ENCODE assay signal across 14 mouse cellular contexts in genomic region chr7:126801057-126801422, GRCm38 (mm10). TPM values are rescaled to one million over a fixed set of nuclear protein-coding genes. Genes with fewer than 3 reads are reported as not detected.
DNase-seq lines count a peak whose midpoint lies in the region; ATAC-seq and TF ChIP-seq lines count a peak whose summit lies in the region.
"Had no signal": no experiment of that assay in that cellular context is flagged by ENCODE, and none has a peak within 500 bp of the region (broad histone marks: within the 10 kb centered on the region; RNA-seq: fewer than 3 reads in every experiment).

No protein-coding gene starts in this region.

- WGBS in cerebellum, adult 2 months, result 87% methylated on average over 16 of the region's 16 CpGs
- 90% methylated on average over 16 of the region's 16 CpGs for WGBS in intestine, embryonic 16.5 days
- WGBS in intestine, postnatal 0 days, result 88% methylated on average over 16 of the region's 16 CpGs
- 97% methylated on average over 16 of the region's 16 CpGs for WGBS in midbrain, postnatal 0 days
- 98% methylated on average over 16 of the region's 16 CpGs for WGBS in midbrain, embryonic 16.5 days

- no peak overlapping the region for H3K4me3 ChIP-seq in cerebellum, adult 2 months (replicated peaks; ENCODE audit: insufficient read depth, low read depth, low read length)
- no peak overlapping the region for H3K4me3 ChIP-seq in intestine, embryonic 16.5 days (ENCODE audit: low read length)
- no peak overlapping the region for H3K4me3 ChIP-seq in intestine, postnatal 0 days (ENCODE audit: low read depth, low read length)
- H3K4me3 ChIP-seq in midbrain, postnatal 0 days (ENCODE audit: low read depth, low read length), result no peak overlapping the region
- no peak overlapping the region for H3K4me3 ChIP-seq in midbrain, embryonic 16.5 days (ENCODE audit: low read depth, low read length)
- H3K4me3 ChIP-seq in myocyte, result no peak overlapping the region
- H3K4me3 ChIP-seq: neural tube, embryonic 13.5 days had no signal

- ATAC-seq in cerebellum, adult (ENCODE audit: insufficient number of reproducible peaks, low FRiP score, low TSS enrichment), result no peak
- ATAC-seq in intestine, embryonic 16.5 days, result no peak
- no peak for ATAC-seq in intestine, postnatal 0 days
- ATAC-seq in midbrain, postnatal 0 days (ENCODE audit: low FRiP score), result no peak
- no peak for ATAC-seq in midbrain, embryonic 16.5 days

- H3K4me2 ChIP-seq in intestine, embryonic 16.5 days (ENCODE audit: low read depth, low read length), result no peak overlapping the region
- no peak overlapping the region for H3K4me2 ChIP-seq in intestine, postnatal 0 days (replicated peaks; ENCODE audit: low read depth)
- no peak overlapping the region for H3K4me2 ChIP-seq in midbrain, postnatal 0 days (ENCODE audit: low read depth, low read length, poor library complexity, severe bottlenecking)
- H3K4me2 ChIP-seq in midbrain, embryonic 16.5 days (ENCODE audit: low read length), result no peak overlapping the region
- peak overlapping the region; percentile 87 for H3K4me2 ChIP-seq in myocyte (ENCODE audit: low read depth)

- H3K4me1 ChIP-seq in cerebellum, adult 2 months (ENCODE audit: control insufficient read depth, insufficient read depth, low read length), result peaks cover 12% of the 10 kb centered on the region
- H3K4me1 ChIP-seq in intestine, embryonic 16.5 days (ENCODE audit: control insufficient read depth, insufficient read depth, low read length), result peaks cover 31% of the 10 kb centered on the region
- 0 out of 2 replicates have a peak, but pooled peaks cover 3% of the 10 kb centered on the region for H3K4me1 ChIP-seq in intestine, postnatal 0 days (replicated peaks; ENCODE audit: control insufficient read depth, insufficient read depth, low read length)
- H3K4me1 ChIP-seq in midbrain, postnatal 0 days (ENCODE audit: insufficient read depth, low read length), result peaks cover 12% of the 10 kb centered on the region
- H3K4me1 ChIP-seq in midbrain, embryonic 16.5 days (ENCODE audit: control insufficient read depth, insufficient read depth, low read length), result peaks cover 28% of the 10 kb centered on the region

- peaks cover 28% of the 10 kb centered on the region for H3K79me2 ChIP-seq in myocyte (ENCODE audit: control insufficient read depth, insufficient read depth)

- DNase-seq in cerebellum, adult 2 months, result no peak
- DNase-seq in midbrain, postnatal 0 days (ENCODE audit: low spot score), result no peak
- DNase-seq in retina, embryonic 14.5 days (ENCODE audit: low spot score), result no peak
- DNase-seq: lung, postnatal 10 days; right cerebral cortex, postnatal 14 days had no signal

- peaks cover 10% of the 10 kb centered on the region for H3K36me3 ChIP-seq in intestine, embryonic 16.5 days (ENCODE audit: control insufficient read depth, insufficient read depth, low read length)
- H3K36me3 ChIP-seq in intestine, postnatal 0 days (ENCODE audit: control insufficient read depth, insufficient read depth), result peaks cover 11% of the 10 kb centered on the region; the same call in 1 of the 2 replicates
- peaks cover 6% of the 10 kb centered on the region; the same call in 1 of the 2 replicates for H3K36me3 ChIP-seq in midbrain, postnatal 0 days (ENCODE audit: insufficient read depth, low read length)
- peaks cover 4% of the 10 kb centered on the region for H3K36me3 ChIP-seq in midbrain, embryonic 16.5 days (ENCODE audit: control insufficient read depth, insufficient read depth, low read length)
- H3K36me3 ChIP-seq in myocyte (ENCODE audit: control insufficient read depth, insufficient read depth), result peaks cover 10% of the 10 kb centered on the region

- TF ChIP-seq POLR2A in cerebellum, adult 2 months (IDR thresholded peaks at IDR 0.05; ENCODE audit: borderline replicate concordance, insufficient read depth, low read length), result no peak
- TF ChIP-seq POLR2A in myocyte (IDR thresholded peaks at IDR 0.05; ENCODE audit: insufficient read length, low read depth), result no peak

- no peak overlapping the region for H3ac ChIP-seq in myocyte (ENCODE audit: control insufficient read depth, insufficient read length)

- no peaks in the 10 kb centered on the region for H3K27me3 ChIP-seq in cerebellum, adult 2 months (ENCODE audit: control insufficient read depth, insufficient read depth, low read length)
- no peaks in the 10 kb centered on the region for H3K27me3 ChIP-seq in intestine, embryonic 16.5 days (replicated peaks; ENCODE audit: control insufficient read depth, insufficient read depth, low read length)
- no peaks in the 10 kb centered on the region for H3K27me3 ChIP-seq in intestine, postnatal 0 days (replicated peaks; ENCODE audit: control insufficient read depth, insufficient read depth, low read length)
- no peaks in the 10 kb centered on the region for H3K27me3 ChIP-seq in midbrain, postnatal 0 days (ENCODE audit: insufficient read depth, low read length)
- H3K27me3 ChIP-seq in midbrain, embryonic 16.5 days (ENCODE audit: control insufficient read depth, insufficient read depth, low read depth, low read length), result no peaks in the 10 kb centered on the region
- no peaks in the 10 kb centered on the region for H3K27me3 ChIP-seq in myocyte (ENCODE audit: control insufficient read depth, insufficient read depth, insufficient read length)
- H3K27me3 ChIP-seq: neural tube, embryonic 13.5 days had no signal

- peak overlapping the region; percentile 100 for H3K27ac ChIP-seq in cerebellum, adult 2 months (ENCODE audit: insufficient read depth, low read length)
- no peak overlapping the region for H3K27ac ChIP-seq in intestine, embryonic 16.5 days (ENCODE audit: low read length)
- no peak overlapping the region for H3K27ac ChIP-seq in intestine, postnatal 0 days (ENCODE audit: low read depth, low read length)
- H3K27ac ChIP-seq in midbrain, postnatal 0 days (ENCODE audit: low read depth, low read length), result no peak overlapping the region
- H3K27ac ChIP-seq in midbrain, embryonic 16.5 days (ENCODE audit: low read length), result no peak overlapping the region
- H3K27ac ChIP-seq: neural tube, embryonic 13.5 days had no signal

- H3K9ac ChIP-seq in intestine, embryonic 16.5 days (ENCODE audit: low read depth, low read length), result peak overlapping the region; percentile 77; the same call in 1 of the 2 replicates
- H3K9ac ChIP-seq in intestine, postnatal 0 days (ENCODE audit: low read depth, low read length), result no peak overlapping the region
- H3K9ac ChIP-seq in midbrain, postnatal 0 days (replicated peaks; ENCODE audit: low read length, poor library complexity, severe bottlenecking), result 0 out of 2 replicates have a peak overlapping the region, but pooled peaks have one; percentile 74
- no peak overlapping the region for H3K9ac ChIP-seq in midbrain, embryonic 16.5 days (ENCODE audit: low read depth, low read length)

- no peak for TF ChIP-seq CTCF in cerebellum, adult 2 months (IDR thresholded peaks at IDR 0.05; ENCODE audit: borderline replicate concordance, insufficient read depth, low read depth, low read length)
- TF ChIP-seq CTCF in intestine, postnatal 0 days (IDR thresholded peaks at IDR 0.05; ENCODE audit: low read depth), result no peak
- no peak for TF ChIP-seq CTCF in midbrain, postnatal 0 days (IDR thresholded peaks at IDR 0.05)

- H3K9me3 ChIP-seq in intestine, embryonic 16.5 days (ENCODE audit: control insufficient read depth, low read length), result no peaks in the 10 kb centered on the region
- H3K9me3 ChIP-seq in intestine, postnatal 0 days (ENCODE audit: control insufficient read depth), result no peaks in the 10 kb centered on the region
- H3K9me3 ChIP-seq in midbrain, postnatal 0 days (ENCODE audit: low read length), result no peaks in the 10 kb centered on the region
- no peaks in the 10 kb centered on the region for H3K9me3 ChIP-seq in midbrain, embryonic 16.5 days (replicated peaks; ENCODE audit: control insufficient read depth, low read length, poor library complexity, severe bottlenecking)
- H3K9me3 ChIP-seq: neural tube, embryonic 13.5 days had no signal

RNA-seq across cellular contexts. Expression of gene Fam57b, which starts 3.6 kb away (rescaled TPM):
- 193 and 196 TPM in 2 replicates for polyA plus RNA-seq in cerebellum, adult 2 months (2012; rRNA removed)
- 1.0 and 1.4 TPM in 2 replicates for polyA plus RNA-seq in intestine, embryonic 16.5 days (2015; fragmentation: Nextera tagmentation; extraction: Ambion mirVana)
- polyA plus RNA-seq in intestine, postnatal 0 days (2015; fragmentation: Nextera tagmentation; extraction: Ambion mirVana), result 0.97 and 1.2 TPM in 2 replicates
- total RNA-seq in midbrain, postnatal 0 days (2014; rRNA removed), result 52.5 and 60.2 TPM in 2 replicates
- 56.3 and 57.1 TPM in 2 replicates for polyA plus RNA-seq in midbrain, postnatal 0 days (2015; fragmentation: Nextera tagmentation; extraction: Ambion mirVana)
- 55.0 and 61.1 TPM in 2 replicates for polyA plus RNA-seq in midbrain, embryonic 16.5 days (2015; fragmentation: Nextera tagmentation; extraction: Ambion mirVana)
- 0.94 TPM for polyA plus RNA-seq in myocyte (2012; fragmentation: generic; extraction: Trizol)

RNA-seq across cellular contexts. Expression of gene Ppp4c, which starts 8.7 kb away (rescaled TPM):
- 110 and 119 TPM in 2 replicates for polyA plus RNA-seq in cerebellum, adult 2 months (2012; rRNA removed)
- polyA plus RNA-seq in intestine, embryonic 16.5 days (2015; fragmentation: Nextera tagmentation; extraction: Ambion mirVana), result 213 and 215 TPM in 2 replicates
- 134 and 135 TPM in 2 replicates for polyA plus RNA-seq in intestine, postnatal 0 days (2015; fragmentation: Nextera tagmentation; extraction: Ambion mirVana)
- 107 and 137 TPM in 2 replicates for total RNA-seq in midbrain, postnatal 0 days (2014; rRNA removed)
- 127 and 135 TPM in 2 replicates for polyA plus RNA-seq in midbrain, postnatal 0 days (2015; fragmentation: Nextera tagmentation; extraction: Ambion mirVana)
- 155 and 182 TPM in 2 replicates for polyA plus RNA-seq in midbrain, embryonic 16.5 days (2015; fragmentation: Nextera tagmentation; extraction: Ambion mirVana)
- 113 TPM for polyA plus RNA-seq in myocyte (2012; fragmentation: generic; extraction: Trizol)

RNA-seq across cellular contexts. Expression of gene Tbx6, which starts 19.8 kb away (rescaled TPM):
- polyA plus RNA-seq in cerebellum, adult 2 months (2012; rRNA removed), result 2.2 TPM in 2 replicates
- polyA plus RNA-seq in intestine, embryonic 16.5 days (2015; fragmentation: Nextera tagmentation; extraction: Ambion mirVana), result 0.36 and 0.37 TPM in 2 replicates
- 0.17 TPM in 2 replicates for polyA plus RNA-seq in intestine, postnatal 0 days (2015; fragmentation: Nextera tagmentation; extraction: Ambion mirVana)
- 0.16 and 1.1 TPM in 2 replicates for total RNA-seq in midbrain, postnatal 0 days (2014; rRNA removed)
- polyA plus RNA-seq in midbrain, postnatal 0 days (2015; fragmentation: Nextera tagmentation; extraction: Ambion mirVana), result 0.21 and 0.38 TPM in 2 replicates
- 0.51 and 0.64 TPM in 2 replicates for polyA plus RNA-seq in midbrain, embryonic 16.5 days (2015; fragmentation: Nextera tagmentation; extraction: Ambion mirVana)
- polyA plus RNA-seq in myocyte (2012; fragmentation: generic; extraction: Trizol), result 0.23 TPM

RNA-seq across cellular contexts. Expression of gene Ypel3, which starts 24.3 kb away (rescaled TPM):
- 628 and 636 TPM in 2 replicates for polyA plus RNA-seq in cerebellum, adult 2 months (2012; rRNA removed)
- polyA plus RNA-seq in intestine, embryonic 16.5 days (2015; fragmentation: Nextera tagmentation; extraction: Ambion mirVana), result 59.5 and 61.5 TPM in 2 replicates
- 63.1 and 64.6 TPM in 2 replicates for polyA plus RNA-seq in intestine, postnatal 0 days (2015; fragmentation: Nextera tagmentation; extraction: Ambion mirVana)
- 196 and 209 TPM in 2 replicates for total RNA-seq in midbrain, postnatal 0 days (2014; rRNA removed)
- 219 and 235 TPM in 2 replicates for polyA plus RNA-seq in midbrain, postnatal 0 days (2015; fragmentation: Nextera tagmentation; extraction: Ambion mirVana)
- polyA plus RNA-seq in midbrain, embryonic 16.5 days (2015; fragmentation: Nextera tagmentation; extraction: Ambion mirVana), result 162 and 191 TPM in 2 replicates
- 82.2 TPM for polyA plus RNA-seq in myocyte (2012; fragmentation: generic; extraction: Trizol)

RNA-seq across cellular contexts. Expression of gene 4930451I11Rik, which starts 30.4 kb away (rescaled TPM):
- polyA plus RNA-seq in cerebellum, adult 2 months (2012; rRNA removed), result not detected in 2 replicates
- polyA plus RNA-seq in intestine, embryonic 16.5 days (2015; fragmentation: Nextera tagmentation; extraction: Ambion mirVana), result not detected in 2 replicates
- polyA plus RNA-seq in intestine, postnatal 0 days (2015; fragmentation: Nextera tagmentation; extraction: Ambion mirVana), result not detected in 2 replicates
- not detected in 2 replicates for total RNA-seq in midbrain, postnatal 0 days (2014; rRNA removed)
- 1.1 TPM in 1 of 2 replicates, not detected in the other for polyA plus RNA-seq in midbrain, postnatal 0 days (2015; fragmentation: Nextera tagmentation; extraction: Ambion mirVana)
- polyA plus RNA-seq in midbrain, embryonic 16.5 days (2015; fragmentation: Nextera tagmentation; extraction: Ambion mirVana), result not detected in 2 replicates
- polyA plus RNA-seq in myocyte (2012; fragmentation: generic; extraction: Trizol), result not detected
- total RNA-seq: gastrocnemius, postnatal 4 days; left cerebral cortex, postnatal 10 days had no signal
- polyA plus RNA-seq: large intestine, adult 2 months; neural tube, embryonic 13.5 days had no signal

Comparison
In these comparisons a context has a peak if more than half of its experiments do, and no peak if none do; other contexts are left out.
1. H3K9ac ChIP-seq: peak in intestine, embryonic 16.5 days (single experiment) and midbrain, postnatal 0 days (single experiment); none in intestine, postnatal 0 days (single experiment) and midbrain, embryonic 16.5 days (single experiment).
2. RNA of gene Fam57b, which starts 3.6 kb away (polyA plus RNA-seq): 193 to 196 TPM in cerebellum, adult 2 months, 55.0 to 61.1 TPM in midbrain, embryonic 16.5 days and 56.3 to 57.1 TPM in midbrain, postnatal 0 days; 1.0 to 1.4 TPM in intestine, embryonic 16.5 days, 0.97 to 1.2 TPM in intestine, postnatal 0 days and 0.94 TPM in myocyte (single experiment); every median in the first group is over 10 times any median in the second.